Mouse (Mus musculus): ENCODE measurements around the gene 2700049A03Rik. TPM values are rescaled to one million over a fixed set of nuclear protein-coding genes. Genes with fewer than 3 reads are reported as not detected.
A peak's percentile ranks its signal among the peaks of the same experiment; 100 is the strongest.

Gene 2700049A03Rik
- polyA plus RNA-seq, 1 experiment from 2014 or later = 2.4 TPM

DNA sequence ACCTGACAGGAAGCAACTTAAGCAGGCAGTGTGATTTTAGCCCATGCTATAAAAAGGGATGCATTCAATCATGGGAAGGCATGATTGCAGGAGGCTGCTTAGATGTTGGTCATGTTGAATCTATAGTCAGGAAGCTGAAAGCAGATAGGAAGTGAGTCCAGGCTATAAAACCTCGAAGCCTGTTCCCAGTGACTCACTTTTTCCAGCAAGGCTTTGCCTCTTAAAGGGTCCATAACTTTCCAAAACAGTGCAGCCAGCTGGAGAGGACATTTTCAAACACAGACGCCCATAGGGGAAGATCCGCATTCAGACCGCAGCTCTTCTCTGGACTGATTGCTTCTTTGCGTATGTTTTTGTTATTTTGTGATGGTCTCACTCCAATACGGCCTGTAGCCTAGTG lies 18.3 kb downstream of the 2700049A03Rik start:
- no peak overlapping the region for H3K27ac ChIP-seq (ENCODE audit: low read depth)
- H3K36me3 ChIP-seq (replicated peaks; ENCODE audit: insufficient read depth, low read length) = peaks cover 59% of the 10 kb centered on the region
- no peak for ATAC-seq
- no peak for TF ChIP-seq EP300 (IDR thresholded peaks at IDR 0.05; ENCODE audit: low read depth)
- no peak for TF ChIP-seq CTCF (IDR thresholded peaks at IDR 0.05; ENCODE audit: low read depth)
- H3K4me2 ChIP-seq (ENCODE audit: low read depth, low read length) = no peak overlapping the region
- 90% methylated on average over 6 of the region's 6 CpGs for WGBS (ENCODE audit: insufficient replicate concordance)
- no peak for DNase-seq
- no peaks in the 10 kb centered on the region for H3K9me3 ChIP-seq (ENCODE audit: low read length)
- H3K27me3 ChIP-seq (ENCODE audit: insufficient read depth, low read length) = no peaks in the 10 kb centered on the region
- H3K9ac ChIP-seq (replicated peaks) = no peak overlapping the region
- H3K4me1 ChIP-seq (ENCODE audit: insufficient read depth) = no peaks in the 10 kb centered on the region
- H3K4me3 ChIP-seq (ENCODE audit: low read depth, low read length) = no peak overlapping the region

DNA sequence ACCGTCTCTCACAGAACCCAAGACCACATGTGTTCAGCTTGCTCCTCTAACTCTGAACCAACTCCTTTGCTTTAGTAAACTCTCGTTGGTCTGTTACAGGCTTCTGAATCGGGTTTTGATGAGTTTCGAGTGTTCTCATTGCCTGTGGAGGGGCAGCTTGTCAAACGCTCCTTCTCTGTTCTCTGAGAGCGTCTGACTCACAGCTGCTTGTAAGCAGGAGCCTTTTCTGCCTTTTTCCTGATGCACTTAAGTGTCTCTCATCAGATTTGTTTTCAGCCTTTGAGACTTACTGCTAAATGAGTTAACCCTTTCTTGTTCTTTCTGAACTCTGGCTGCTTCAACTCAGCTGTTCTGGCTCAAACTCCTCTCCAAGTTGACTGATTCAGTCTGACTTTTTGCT lies 21.3 kb downstream of the 2700049A03Rik start:
- peaks cover 54% of the 10 kb centered on the region for H3K36me3 ChIP-seq (replicated peaks; ENCODE audit: insufficient read depth, low read length)
- H3K27me3 ChIP-seq (ENCODE audit: insufficient read depth, low read length) = no peaks in the 10 kb centered on the region
- no peak for TF ChIP-seq CTCF (IDR thresholded peaks at IDR 0.05; ENCODE audit: low read depth)
- no peak for TF ChIP-seq EP300 (IDR thresholded peaks at IDR 0.05; ENCODE audit: low read depth)

DNA sequence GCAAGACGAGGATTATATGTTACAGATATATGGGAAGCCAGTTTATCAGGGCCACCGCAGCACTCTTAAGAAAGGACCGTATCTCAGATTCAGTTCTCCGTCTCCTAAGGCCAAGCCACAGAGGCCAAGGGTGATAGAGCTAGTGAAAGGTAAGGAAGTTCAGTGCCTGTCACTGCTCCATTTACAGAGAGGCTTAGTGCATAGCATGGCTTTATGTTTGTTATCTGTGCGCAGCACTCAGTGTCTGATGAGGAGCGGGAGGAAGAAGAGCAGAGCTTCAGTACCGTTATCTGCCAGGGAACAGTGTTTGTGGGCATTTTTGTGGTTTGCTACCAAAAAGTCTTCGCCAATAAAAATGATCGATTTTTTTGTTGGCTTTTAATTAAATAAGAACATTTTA lies 27.8 kb downstream of the 2700049A03Rik start:
- 63% methylated on average over 9 of the region's 9 CpGs for WGBS (ENCODE audit: insufficient replicate concordance)
- Histone ChIP-seq H3K36me3 (replicated peaks; ENCODE audit: insufficient read depth, low read length) (peaks cover 26% of the 10 kb centered on the region), H3K27me3 (ENCODE audit: insufficient read depth, low read length) (no peaks in the 10 kb centered on the region), H3K27ac (ENCODE audit: low read depth) (no peak overlapping the region), H3K9me3 (ENCODE audit: low read length) (no peaks in the 10 kb centered on the region), H3K4me3 (ENCODE audit: low read depth, low read length) (no peak overlapping the region), H3K9ac (replicated peaks) (no peak overlapping the region), H3K4me2 (ENCODE audit: low read depth, low read length) (no peak overlapping the region), H3K4me1 (ENCODE audit: insufficient read depth) (no peaks in the 10 kb centered on the region)
- TF ChIP-seq CTCF (IDR thresholded peaks at IDR 0.05; ENCODE audit: low read depth) (no peak), EP300 (IDR thresholded peaks at IDR 0.05; ENCODE audit: low read depth) (peak; percentile 75)
- no peak for DNase-seq
- peak; percentile 87 for ATAC-seq

More for the DNA sequence above, 21.3 kb downstream of the 2700049A03Rik start:
- ATAC-seq = no peak
- Histone ChIP-seq H3K9ac (replicated peaks) (no peak overlapping the region), H3K4me2 (ENCODE audit: low read depth, low read length) (no peak overlapping the region), H3K4me1 (ENCODE audit: insufficient read depth) (no peaks in the 10 kb centered on the region), H3K4me3 (ENCODE audit: low read depth, low read length) (no peak overlapping the region), H3K9me3 (ENCODE audit: low read length) (no peaks in the 10 kb centered on the region), H3K27ac (ENCODE audit: low read depth) (no peak overlapping the region)
- DNase-seq = no peak
- WGBS (ENCODE audit: insufficient replicate concordance) = 85% methylated on average over 6 of the region's 6 CpGs

DNA sequence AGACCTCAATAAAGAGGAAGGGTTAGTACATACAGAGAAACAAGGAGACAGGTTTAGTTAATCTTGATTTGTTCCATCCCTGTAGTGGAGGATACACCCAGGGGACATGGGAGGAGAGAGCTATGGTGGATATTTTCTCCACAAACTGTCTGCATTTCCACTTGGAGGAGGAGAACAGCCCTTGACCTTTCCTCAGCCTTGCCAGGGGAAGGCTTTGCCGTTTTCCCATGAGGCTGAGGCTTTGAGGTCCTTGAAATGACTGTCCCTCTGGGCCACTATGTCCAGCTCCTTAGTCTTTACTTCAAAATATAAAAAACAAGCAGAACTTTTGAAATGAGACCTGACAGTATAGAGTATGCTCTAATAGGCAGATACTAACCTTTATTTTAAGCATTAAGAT lies 33.3 kb downstream of the 2700049A03Rik start:
- ATAC-seq = no peak
- TF ChIP-seq EP300 (IDR thresholded peaks at IDR 0.05; ENCODE audit: low read depth) (no peak), CTCF (IDR thresholded peaks at IDR 0.05; ENCODE audit: low read depth) (no peak)
- Histone ChIP-seq H3K4me2 (ENCODE audit: low read depth, low read length) (no peak overlapping the region), H3K4me3 (ENCODE audit: low read depth, low read length) (no peak overlapping the region), H3K36me3 (replicated peaks; ENCODE audit: insufficient read depth, low read length) (peaks cover 29% of the 10 kb centered on the region), H3K27ac (ENCODE audit: low read depth) (no peak overlapping the region), H3K4me1 (ENCODE audit: insufficient read depth) (no peaks in the 10 kb centered on the region), H3K27me3 (ENCODE audit: insufficient read depth, low read length) (no peaks in the 10 kb centered on the region), H3K9ac (replicated peaks) (no peak overlapping the region), H3K9me3 (ENCODE audit: low read length) (no peaks in the 10 kb centered on the region)
- DNase-seq = no peak
- WGBS (ENCODE audit: insufficient replicate concordance) = 65% methylated on average over 1 of the region's 1 CpGs

DNA sequence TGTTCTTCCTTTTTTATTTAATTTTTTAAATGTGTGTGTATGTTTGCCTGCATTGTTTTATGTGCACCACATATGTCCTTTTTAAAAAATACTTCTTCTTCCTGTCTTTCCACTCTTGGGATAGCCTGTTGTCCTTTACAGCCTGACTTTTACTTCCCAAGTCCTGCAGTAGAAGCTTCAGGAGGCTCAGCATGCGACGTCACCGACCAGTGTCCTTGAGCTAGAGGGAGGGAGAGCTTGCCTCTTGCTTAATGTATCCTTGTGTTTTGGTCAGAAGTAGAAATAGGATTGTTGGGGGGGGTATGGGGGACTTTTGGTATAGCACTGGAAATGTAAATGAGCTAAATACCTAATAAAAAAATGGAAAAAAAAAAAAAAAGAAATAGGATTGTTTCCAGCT lies 47.1 kb downstream of the 2700049A03Rik start:
- TF ChIP-seq CTCF (IDR thresholded peaks at IDR 0.05; ENCODE audit: low read depth) (no peak), EP300 (IDR thresholded peaks at IDR 0.05; ENCODE audit: low read depth) (no peak)
- H3K27ac ChIP-seq (ENCODE audit: low read depth) = no peak overlapping the region
- no peak for DNase-seq
- no peak overlapping the region for H3K4me2 ChIP-seq (ENCODE audit: low read depth, low read length)
- no peak for ATAC-seq
- no peaks in the 10 kb centered on the region for H3K27me3 ChIP-seq (ENCODE audit: insufficient read depth, low read length)
- H3K9ac ChIP-seq (replicated peaks) = no peak overlapping the region
- H3K4me1 ChIP-seq (ENCODE audit: insufficient read depth) = no peaks in the 10 kb centered on the region
- H3K36me3 ChIP-seq (replicated peaks; ENCODE audit: insufficient read depth, low read length) = peaks cover 23% of the 10 kb centered on the region
- no peak overlapping the region for H3K4me3 ChIP-seq (ENCODE audit: low read depth, low read length)
- H3K9me3 ChIP-seq (ENCODE audit: low read length) = no peaks in the 10 kb centered on the region
- 80% methylated on average over 3 of the region's 3 CpGs for WGBS (ENCODE audit: insufficient replicate concordance)

DNA sequence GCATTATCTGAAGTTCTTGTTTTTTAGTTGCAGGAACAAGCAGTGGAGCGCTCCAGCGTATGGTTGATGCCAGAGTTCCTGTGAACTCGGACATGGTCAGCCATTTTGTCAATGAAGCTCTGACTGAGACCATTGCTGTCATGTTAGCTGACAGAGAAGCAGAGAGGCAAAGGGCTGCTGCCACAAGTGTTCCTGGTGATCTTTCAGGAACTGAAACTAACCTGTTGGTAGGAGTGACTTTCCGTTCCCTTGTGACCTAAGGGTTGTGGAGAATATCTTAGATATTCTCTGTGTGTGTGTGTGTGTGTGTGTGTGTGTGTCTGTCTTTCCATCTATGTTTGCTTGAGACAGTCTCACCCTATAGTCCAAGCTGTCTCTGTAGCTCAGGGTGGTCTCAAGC lies 47.7 kb downstream of the 2700049A03Rik start:
- no peak overlapping the region for H3K4me3 ChIP-seq (ENCODE audit: low read depth, low read length)

DNA sequence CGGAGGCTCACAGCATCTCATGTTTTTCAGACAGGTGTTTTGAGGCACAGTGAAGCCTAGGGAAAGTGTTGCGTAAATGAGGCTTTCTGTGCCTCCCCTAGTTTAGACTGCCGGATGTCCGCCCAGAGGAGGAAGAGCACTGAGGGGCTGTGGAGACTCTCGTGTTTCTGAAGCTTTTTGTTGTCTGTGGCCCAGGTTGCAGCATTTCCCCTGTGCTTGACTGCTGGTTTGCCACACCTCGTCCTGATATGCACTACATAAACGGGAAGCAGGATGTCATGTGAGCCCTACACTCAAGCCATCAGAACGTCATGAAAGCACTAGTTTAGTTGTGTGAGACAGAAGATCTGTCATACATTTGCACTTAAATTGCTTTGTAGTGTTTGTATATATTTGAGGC lies 56.1 kb downstream of the 2700049A03Rik start:
- 64% methylated on average over 8 of the region's 8 CpGs for WGBS (ENCODE audit: insufficient replicate concordance)
- peaks cover 45% of the 10 kb centered on the region for H3K36me3 ChIP-seq (replicated peaks; ENCODE audit: insufficient read depth, low read length)
- no peak overlapping the region for H3K27ac ChIP-seq (ENCODE audit: low read depth)
- no peaks in the 10 kb centered on the region for H3K9me3 ChIP-seq (ENCODE audit: low read length)
- H3K27me3 ChIP-seq (ENCODE audit: insufficient read depth, low read length) = no peaks in the 10 kb centered on the region
- H3K9ac ChIP-seq (replicated peaks) = no peak overlapping the region
- peak; percentile 17 for DNase-seq
- H3K4me3 ChIP-seq (ENCODE audit: low read depth, low read length) = no peak overlapping the region
- H3K4me2 ChIP-seq (ENCODE audit: low read depth, low read length) = no peak overlapping the region
- ATAC-seq = no peak
- TF ChIP-seq EP300 (IDR thresholded peaks at IDR 0.05; ENCODE audit: low read depth) = no peak
- TF ChIP-seq CTCF (IDR thresholded peaks at IDR 0.05; ENCODE audit: low read depth) = no peak
- H3K4me1 ChIP-seq (ENCODE audit: insufficient read depth) = no peaks in the 10 kb centered on the region

More for the DNA sequence above, 47.7 kb downstream of the 2700049A03Rik start:
- TF ChIP-seq EP300 (IDR thresholded peaks at IDR 0.05; ENCODE audit: low read depth) (no peak), CTCF (IDR thresholded peaks at IDR 0.05; ENCODE audit: low read depth) (no peak)
- Histone ChIP-seq H3K4me2 (ENCODE audit: low read depth, low read length) (no peak overlapping the region), H3K9ac (replicated peaks) (no peak overlapping the region), H3K9me3 (ENCODE audit: low read length) (no peaks in the 10 kb centered on the region), H3K27me3 (ENCODE audit: insufficient read depth, low read length) (no peaks in the 10 kb centered on the region), H3K36me3 (replicated peaks; ENCODE audit: insufficient read depth, low read length) (peaks cover 22% of the 10 kb centered on the region), H3K27ac (ENCODE audit: low read depth) (no peak overlapping the region), H3K4me1 (ENCODE audit: insufficient read depth) (no peaks in the 10 kb centered on the region)
- WGBS (ENCODE audit: insufficient replicate concordance) = 84% methylated on average over 4 of the region's 4 CpGs
- ATAC-seq (no peak), DNase-seq (no peak)
